Mouse (Mus musculus) C2C12 (cell line): ENCODE measurements around the gene Mtcl1.
A peak's percentile ranks its signal among the peaks of the same experiment; 100 is the strongest.

ENCODE experiments used
- CEBPB ChIP-seq: IDR thresholded peaks from one replicate; pipeline ENCODE4 v1.6.1; 2011; ENCODE audit warnings: low read depth, mild to moderate bottlenecking, control low read depth, moderate library complexity
- CTCF ChIP-seq: IDR thresholded peaks from one replicate; pipeline ENCODE4 v1.5.1; 2011; ENCODE audit not compliant: control insufficient read depth, insufficient read depth, insufficient read length
- MYOD1 ChIP-seq: IDR thresholded peaks from one replicate; pipeline ENCODE4 v1.6.1; 2011; ENCODE audit warnings: low read depth; ENCODE audit not compliant: control insufficient read depth, insufficient read length
- MYOG ChIP-seq: IDR thresholded peaks from one replicate; pipeline ENCODE4 v1.6.1; 2011; ENCODE audit not compliant: control insufficient read depth, insufficient read length; ENCODE audit errors: extremely low read depth

DNA sequence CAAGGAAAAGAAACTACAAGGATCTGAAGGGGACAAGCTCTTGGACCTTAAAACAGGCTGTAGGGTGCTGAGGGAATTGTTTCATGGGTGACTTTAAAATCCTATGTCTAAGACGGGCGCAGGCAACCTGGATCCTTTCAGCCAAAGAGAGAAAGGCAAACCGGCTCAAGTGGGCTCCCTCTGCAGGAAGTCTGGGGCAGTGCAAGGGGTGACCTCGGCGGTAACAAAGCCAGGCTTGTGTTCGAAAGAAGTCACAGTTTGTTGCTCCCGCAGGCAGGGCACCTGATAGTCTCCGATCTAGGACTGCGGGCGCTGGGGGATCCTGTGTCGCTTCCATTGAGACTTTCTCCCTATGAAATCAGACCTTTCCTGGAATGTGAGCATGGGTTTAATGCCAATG is 36.2 kb upstream of the Mtcl1 start:
- TF ChIP-seq CTCF (peak; percentile 78), CEBPB (no peak), MYOG (no peak), MYOD1 (no peak)
